Mouse (Mus musculus) hindbrain, embryonic 13.5 days (tissue): Measurements from ENCODE around the gene Dvl2. TPM values are rescaled to one million over a fixed set of nuclear protein-coding genes. Genes with fewer than 3 reads are reported as not detected.
"Not testable (repeated sequence)": the region's sequence is repeated elsewhere in the genome, so short reads cannot be mapped to it uniquely, and the experiment has no call there.

Experiments
- ATAC-seq: fragments of 200-750 bp; cut with Nextera tagmentation; 2 replicates; pipeline ENCODE4 v1.8.0; 2017; ENCODE audit warnings: moderate TSS enrichment; ENCODE audit not compliant: low FRiP score
- H3K27ac ChIP-seq: fragments of 300-500 bp; sonication (generic); 2 replicates; pipeline ENCODE4 v1.5.1; 2015; ENCODE audit warnings: inconsistent platforms, mild to moderate bottlenecking, moderate library complexity
- H3K27me3 ChIP-seq: fragments of 300-500 bp; sonication (generic); 2 replicates; pipeline ENCODE4 v1.6.1; 2015; ENCODE audit warnings: mild to moderate bottlenecking, inconsistent platforms
- H3K36me3 ChIP-seq: fragments of 300-500 bp; sonication (generic); 2 replicates; pipeline ENCODE4 v1.6.1; 2015; ENCODE audit warnings: mild to moderate bottlenecking, inconsistent platforms
- H3K4me1 ChIP-seq: fragments of 300-500 bp; sonication (generic); replicated peaks from 2 replicates; pipeline ENCODE4 v1.6.1; 2015; ENCODE audit warnings: inconsistent platforms
- H3K4me2 ChIP-seq: fragments of 300-500 bp; sonication (generic); 2 replicates; pipeline ENCODE4 v1.6.1; 2015; ENCODE audit warnings: inconsistent platforms, mild to moderate bottlenecking, moderate library complexity
- H3K4me3 ChIP-seq: fragments of 300-500 bp; sonication (generic); 2 replicates; pipeline ENCODE4 v1.5.1; 2015; ENCODE audit warnings: mild to moderate bottlenecking, inconsistent platforms
- H3K9ac ChIP-seq: fragments of 300-500 bp; sonication (generic); 2 replicates; pipeline ENCODE4 v1.6.1; 2015; ENCODE audit warnings: mild to moderate bottlenecking, inconsistent platforms
- H3K9me3 ChIP-seq: fragments of 300-500 bp; sonication (generic); 2 replicates; pipeline ENCODE4 v1.6.1; 2016; ENCODE audit warnings: inconsistent platforms
- WGBS: fragments of 180-500 bp; shearing (Covaris S2); methylation state at CpG from one replicate; pipeline ENCODE4 v1.1.7; 2015; 5-methylcytosine and 5-hydroxymethylcytosine counted together
- polyA plus RNA-seq: library from polyadenylated mRNA; unstranded; fragments of >200 nt; fragmentation: Nextera tagmentation; extraction: Ambion mirVana; gene quantifications from 2 replicates; pipeline ENCODE4 v1.2.1, GENCODE M21; 2015

The Dvl2 gene
- polyA plus RNA-seq, 1 experiment from 2014 or later: 28.6 TPM

DNA sequence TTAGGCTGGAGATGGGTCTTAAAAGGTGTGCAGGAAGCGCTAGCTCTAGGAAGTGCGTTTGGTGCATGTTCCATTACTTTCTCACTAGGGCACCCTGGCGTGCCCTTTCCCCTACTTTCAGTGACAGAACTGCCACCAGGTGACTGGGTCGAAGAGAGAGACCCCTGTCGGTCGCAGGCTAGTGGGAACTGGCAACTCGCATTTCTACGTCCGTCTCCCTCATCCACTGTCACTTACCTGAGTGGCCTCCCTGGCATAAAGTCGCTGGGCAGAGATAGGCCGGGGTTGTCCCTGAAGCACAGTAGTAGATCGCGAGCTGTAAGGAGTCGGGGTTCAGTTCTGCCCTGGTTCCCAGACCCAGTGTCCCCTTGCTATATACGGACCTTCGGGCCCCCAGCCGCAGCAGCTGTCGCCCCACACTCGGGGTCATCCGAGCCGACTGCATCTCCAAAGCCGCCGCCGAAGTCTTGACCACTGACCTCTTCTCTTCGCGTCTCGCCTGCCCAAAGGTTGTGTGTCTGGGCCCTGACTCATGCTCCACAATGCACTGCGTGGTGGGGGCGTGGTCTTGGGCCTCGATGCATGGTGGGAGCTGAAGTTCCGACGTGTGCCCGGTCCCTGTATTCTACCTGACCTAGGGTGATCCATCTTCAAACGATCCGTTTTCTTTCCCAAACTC lies 14.6 kb downstream of the Dvl2 start, which contains the start of gene Acadvl:
Gene Acadvl (minus strand): TSS at position 532 of the 679 bp plus-strand sequence.
- Histone ChIP-seq H3K36me3 (peaks cover 38% of the 10 kb centered on the region), H3K9me3 (no peaks in the 10 kb centered on the region), H3K4me3 (peak within 1 kb of the TSS; percentile 62), H3K27me3 (no peaks in the 10 kb centered on the region), H3K4me2 (peak within 1 kb of the TSS; percentile 90), H3K9ac (peak within 1 kb of the TSS; percentile 89), H3K4me1 (peaks cover 50% of the 10 kb centered on the region), H3K27ac (peak within 1 kb of the TSS; percentile 82)
- peak; percentile 82 for ATAC-seq
- under 1% methylated on average over 35 of the region's 35 CpGs for WGBS

DNA sequence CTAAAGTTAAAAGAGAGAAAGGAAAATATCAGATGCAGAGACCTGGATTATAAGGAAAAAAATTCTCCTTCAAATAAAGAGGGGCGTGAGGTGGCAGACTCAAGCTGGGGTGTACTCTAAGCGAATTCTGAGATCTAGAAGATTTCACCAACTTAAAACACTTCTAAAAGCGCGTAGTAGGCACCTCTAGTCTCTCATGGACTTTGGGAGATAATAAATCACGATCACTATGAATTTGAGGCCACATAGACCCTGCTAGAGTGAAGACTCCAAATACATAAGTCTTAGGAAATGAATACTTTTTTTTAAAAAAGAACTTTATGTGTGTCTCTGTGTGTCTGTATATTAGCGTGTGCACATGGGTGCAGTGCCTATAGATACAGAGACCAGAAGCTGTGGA lies 15.3 kb downstream of the Dvl2 start:
- H3K9ac ChIP-seq: no peak overlapping the region

DNA sequence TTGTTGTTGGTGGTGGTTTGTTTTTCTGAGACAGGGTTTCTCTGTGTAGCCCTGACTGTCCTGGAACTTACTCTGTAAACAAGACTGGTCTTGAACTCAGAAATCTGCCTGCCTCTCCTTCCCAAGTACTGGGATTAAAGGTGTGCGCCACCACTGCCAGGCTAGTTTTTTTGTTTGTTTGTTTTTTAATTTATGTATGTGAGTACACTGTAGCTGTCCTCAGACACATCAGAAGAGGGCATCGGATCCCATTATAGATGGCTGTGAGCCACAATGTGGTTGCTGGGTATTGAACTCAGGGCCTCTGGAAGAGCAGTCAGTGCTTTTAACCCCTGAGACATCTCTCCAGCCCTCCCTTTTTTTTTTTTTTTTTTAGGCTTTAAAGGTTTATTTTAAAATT lies 15.8 kb downstream of the Dvl2 start:
- not testable (repeated sequence) for ATAC-seq
- peaks cover 59% of the 10 kb centered on the region for H3K4me1 ChIP-seq

More for the DNA sequence above, 15.3 kb downstream of the Dvl2 start:
- WGBS: 68% methylated on average over 6 of the region's 6 CpGs
- Histone ChIP-seq H3K4me1 (peaks cover 56% of the 10 kb centered on the region), H3K27ac (no peak overlapping the region), H3K4me2 (peak overlapping the region; percentile 90), H3K36me3 (peaks cover 32% of the 10 kb centered on the region), H3K4me3 (no peak overlapping the region), H3K9me3 (no peaks in the 10 kb centered on the region), H3K27me3 (no peaks in the 10 kb centered on the region)
- no peak for ATAC-seq

DNA sequence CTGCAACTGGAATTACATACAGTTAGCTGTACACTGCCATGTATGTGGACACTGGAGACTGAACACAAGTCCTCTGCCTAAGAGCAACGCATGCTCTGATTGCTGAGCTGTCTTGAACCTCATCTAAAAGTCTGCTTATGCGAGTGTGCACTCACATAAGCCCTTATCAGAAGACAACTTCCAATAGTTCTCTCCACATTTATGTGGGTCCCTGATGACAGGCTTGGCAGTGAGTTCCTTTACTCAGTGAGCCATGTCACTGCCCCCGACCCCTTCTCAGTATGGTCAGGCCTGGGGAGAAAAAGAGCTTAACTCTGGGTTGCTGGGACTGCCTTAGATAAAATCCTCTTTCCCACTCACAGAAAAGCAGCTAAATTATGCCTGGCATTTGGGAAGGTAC lies 16.3 kb downstream of the Dvl2 start, which contains the start of gene Dlg4:
Gene Dlg4 (plus strand): TSS at position 274 of the 400 bp plus-strand sequence.
- H3K27ac ChIP-seq: peak within 1 kb of the TSS; percentile 96
- H3K4me3 ChIP-seq: peak within 1 kb of the TSS; percentile 77
- peak within 1 kb of the TSS; percentile 90 for H3K4me2 ChIP-seq
- no peaks in the 10 kb centered on the region for H3K9me3 ChIP-seq
- peak within 1 kb of the TSS; percentile 97 for H3K9ac ChIP-seq
- peaks cover 22% of the 10 kb centered on the region for H3K36me3 ChIP-seq
- H3K27me3 ChIP-seq: no peaks in the 10 kb centered on the region
- ATAC-seq: no peak
- peaks cover 59% of the 10 kb centered on the region for H3K4me1 ChIP-seq
- 84% methylated on average over 3 of the region's 3 CpGs for WGBS

More for the DNA sequence above, 15.8 kb downstream of the Dvl2 start:
- peaks cover 27% of the 10 kb centered on the region for H3K36me3 ChIP-seq
- not testable (repeated sequence) for H3K4me3 ChIP-seq, H3K4me2 ChIP-seq, H3K9me3 ChIP-seq, H3K9ac ChIP-seq, H3K27ac ChIP-seq, H3K27me3 ChIP-seq
- WGBS: 78% methylated on average over 2 of the region's 2 CpGs

DNA sequence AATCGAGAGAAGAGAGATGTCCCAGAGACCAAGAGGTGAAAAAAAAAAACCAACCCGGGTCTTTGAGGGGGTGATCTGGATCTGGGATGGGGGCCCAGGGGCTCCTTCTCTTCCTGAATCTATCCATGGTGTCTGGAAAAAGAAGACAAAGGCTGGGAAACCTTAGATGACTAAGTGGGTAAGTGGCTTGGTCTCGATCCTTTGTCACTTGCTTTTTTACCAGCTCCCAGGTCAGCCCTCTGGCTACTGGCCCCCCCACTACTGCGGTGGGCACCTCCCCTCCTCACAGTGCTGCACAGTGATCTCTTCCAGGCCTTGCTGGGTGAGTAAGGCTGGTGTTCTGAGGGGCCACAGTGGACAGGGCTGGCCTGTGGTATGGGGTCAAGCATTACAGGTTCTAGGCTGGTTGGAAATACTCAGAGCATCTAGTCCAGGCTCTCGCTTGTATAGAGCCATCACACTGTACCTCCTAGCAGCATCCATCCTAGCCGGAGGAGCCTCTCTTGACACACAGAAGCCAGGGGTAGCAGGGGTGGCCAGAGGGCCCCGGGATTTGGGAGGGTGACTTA lies 16.9 kb downstream of the Dvl2 start:
- H3K9ac ChIP-seq: peak overlapping the region; percentile 97
- H3K9me3 ChIP-seq: no peaks in the 10 kb centered on the region
- ATAC-seq: no peak
- peak overlapping the region; percentile 90 for H3K4me2 ChIP-seq
- peaks cover 16% of the 10 kb centered on the region for H3K36me3 ChIP-seq
- H3K4me1 ChIP-seq: peaks cover 65% of the 10 kb centered on the region
- WGBS: 55% methylated on average over 7 of the region's 7 CpGs
- peak overlapping the region; percentile 77 for H3K4me3 ChIP-seq
- no peaks in the 10 kb centered on the region for H3K27me3 ChIP-seq
- peak overlapping the region; percentile 96 for H3K27ac ChIP-seq

DNA sequence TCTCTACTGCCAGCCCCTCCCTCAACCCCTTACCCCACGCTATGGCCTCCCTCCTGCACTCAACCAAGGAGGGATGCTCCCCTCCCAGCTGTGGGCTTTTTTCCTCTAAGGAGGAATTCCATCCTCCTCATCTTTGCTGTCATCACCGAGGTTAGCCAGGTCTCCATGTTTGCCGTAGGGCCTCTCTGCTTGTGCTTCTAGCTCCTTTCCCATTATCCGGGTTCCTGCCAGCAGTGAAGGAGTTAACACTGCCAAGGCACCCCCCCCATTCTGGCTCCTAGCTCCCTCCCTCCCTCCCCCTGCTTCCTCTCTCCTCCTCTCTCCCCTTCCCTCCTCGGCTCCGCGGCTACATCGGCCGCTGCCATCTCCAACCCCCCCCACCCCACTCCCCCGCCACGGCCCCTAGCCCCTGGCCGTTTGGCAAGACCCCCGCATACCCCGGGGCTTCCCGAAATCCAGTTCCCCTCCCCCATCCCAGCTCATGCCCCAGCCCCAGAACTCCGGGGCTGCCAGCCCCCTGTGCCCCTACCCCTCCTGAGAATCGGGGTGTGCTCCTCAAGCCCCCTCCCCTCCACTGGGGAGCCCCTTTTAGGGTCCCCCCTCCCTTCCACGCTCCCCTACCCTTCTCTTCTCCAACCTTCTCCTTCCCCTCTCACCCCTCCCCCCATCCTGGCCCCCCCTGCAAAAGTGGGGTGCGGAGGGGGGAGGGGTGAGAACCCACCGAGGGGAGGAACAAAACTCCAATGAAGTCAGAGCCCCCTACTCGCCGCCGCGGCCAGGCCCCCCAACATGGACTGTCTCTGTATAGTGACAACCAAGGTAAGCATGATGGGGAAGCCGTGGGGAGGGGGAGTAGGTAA lies 18.0 kb downstream of the Dvl2 start:
- H3K9me3 ChIP-seq: no peaks in the 10 kb centered on the region
- no peaks in the 10 kb centered on the region for H3K27me3 ChIP-seq
- peak overlapping the region; percentile 97 for H3K9ac ChIP-seq
- peaks cover 5% of the 10 kb centered on the region for H3K36me3 ChIP-seq
- H3K27ac ChIP-seq: peak overlapping the region; percentile 96
- no peak for ATAC-seq
- peak overlapping the region; percentile 90 for H3K4me2 ChIP-seq
- under 1% methylated on average over 21 of the region's 25 CpGs for WGBS
- H3K4me1 ChIP-seq: peaks cover 74% of the 10 kb centered on the region
- peak overlapping the region; percentile 77 for H3K4me3 ChIP-seq

DNA sequence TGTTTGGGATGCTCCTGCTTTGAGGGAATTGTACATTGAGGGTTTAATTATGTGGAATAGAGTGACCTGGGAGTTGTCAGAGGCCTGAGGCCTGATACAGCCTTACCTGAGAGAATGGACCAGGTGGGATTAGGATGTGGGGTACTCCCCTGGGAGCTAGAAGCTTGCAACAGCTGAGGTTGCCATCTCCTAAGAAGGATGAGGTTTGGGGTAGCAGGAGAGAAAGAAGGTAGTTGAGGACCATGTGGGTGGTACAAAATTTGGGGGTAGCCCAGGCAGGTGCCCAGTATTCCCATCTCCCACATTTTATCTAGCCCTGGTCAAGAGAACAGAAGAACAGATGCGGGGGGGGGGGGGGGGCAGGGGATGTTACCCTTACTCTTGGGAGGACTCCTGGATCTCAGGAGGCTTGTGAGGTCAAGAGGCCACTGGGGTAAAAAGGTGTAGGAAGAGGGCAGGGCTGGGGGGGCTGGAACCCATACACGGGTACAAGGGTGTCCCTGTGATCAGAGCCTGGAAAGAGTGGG lies 19.2 kb downstream of the Dvl2 start:
- Histone ChIP-seq H3K9ac (peak overlapping the region; percentile 97), H3K27ac (peak overlapping the region; percentile 96), H3K4me1 (peaks cover 72% of the 10 kb centered on the region), H3K4me2 (peak overlapping the region; percentile 90), H3K27me3 (no peaks in the 10 kb centered on the region), H3K36me3 (no peaks in the 10 kb centered on the region), H3K9me3 (no peaks in the 10 kb centered on the region), H3K4me3 (peak overlapping the region; percentile 77)
- 15% methylated on average over 1 of the region's 2 CpGs for WGBS
- no peak for ATAC-seq

DNA sequence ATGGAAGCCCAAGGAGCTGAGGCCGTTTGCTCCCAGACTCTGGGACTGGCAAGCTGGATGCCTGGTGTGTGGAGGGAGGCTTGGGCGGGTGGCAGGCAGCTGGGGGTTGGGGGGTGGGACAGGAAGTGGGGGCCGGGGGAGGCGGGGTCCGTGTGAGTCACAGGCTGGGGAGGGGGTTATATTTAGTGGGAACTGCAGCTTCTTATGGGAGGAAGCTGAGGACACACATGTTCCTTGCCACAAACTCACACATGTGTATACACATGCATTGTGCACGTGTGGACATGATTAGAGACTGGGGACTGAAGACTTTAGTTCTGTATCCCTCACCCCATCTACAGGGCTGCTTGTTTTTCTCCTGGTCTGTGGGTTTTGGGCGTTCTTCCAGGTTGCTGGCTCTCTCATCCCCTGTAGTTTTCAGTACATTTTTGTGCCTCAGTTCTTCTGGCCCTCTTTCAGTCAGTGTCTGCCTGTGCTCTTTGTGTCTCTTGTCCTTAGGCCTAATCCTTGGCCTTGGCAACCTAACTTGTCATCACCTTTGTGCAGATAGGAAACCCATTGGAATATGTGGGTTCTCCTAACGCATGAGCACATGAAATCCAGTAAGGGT lies 19.7 kb downstream of the Dvl2 start:
- H3K27me3 ChIP-seq: no peaks in the 10 kb centered on the region
- no peaks in the 10 kb centered on the region for H3K9me3 ChIP-seq
- peak overlapping the region; percentile 97 for H3K9ac ChIP-seq
- H3K4me3 ChIP-seq: peak overlapping the region; percentile 77
- no peak for ATAC-seq
- peak overlapping the region; percentile 90 for H3K4me2 ChIP-seq
- peaks cover 72% of the 10 kb centered on the region for H3K4me1 ChIP-seq
- H3K36me3 ChIP-seq: no peaks in the 10 kb centered on the region
- H3K27ac ChIP-seq: peak overlapping the region; percentile 96
- WGBS: 12% methylated on average over 8 of the region's 8 CpGs

DNA sequence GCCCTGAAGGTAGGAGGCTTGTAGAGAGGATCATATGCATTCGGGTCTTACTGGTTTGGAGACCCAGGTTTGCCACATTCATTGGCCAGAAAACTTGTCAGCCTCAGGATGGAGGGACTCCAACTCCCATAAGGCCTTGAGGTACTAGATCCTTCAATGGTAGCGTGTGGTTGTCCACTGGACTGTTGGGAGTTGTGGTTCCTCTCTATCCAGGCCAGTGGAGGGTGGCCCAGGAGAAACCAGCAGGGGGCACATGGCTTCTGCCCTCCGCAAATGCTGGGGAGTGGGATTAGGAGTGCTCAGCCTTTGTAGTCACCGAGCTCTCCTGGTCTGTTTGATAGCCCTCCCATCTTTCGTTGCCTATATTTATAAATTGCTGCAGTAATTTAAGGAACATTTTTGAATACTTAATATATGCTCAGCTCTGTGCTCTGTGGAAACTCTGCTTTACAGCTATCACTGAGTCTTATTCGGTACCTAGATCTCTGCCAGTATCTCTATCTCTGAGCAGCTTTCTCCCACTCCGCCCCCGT lies 20.4 kb downstream of the Dvl2 start:
- peaks cover 78% of the 10 kb centered on the region for H3K4me1 ChIP-seq
- ATAC-seq: peak; percentile 80
- no peaks in the 10 kb centered on the region for H3K27me3 ChIP-seq
- 0% methylated on average over 8 of the region's 8 CpGs for WGBS
- H3K27ac ChIP-seq: peak overlapping the region; percentile 96
- peak overlapping the region; percentile 90 for H3K4me2 ChIP-seq
- no peaks in the 10 kb centered on the region for H3K9me3 ChIP-seq
- peak overlapping the region; percentile 77 for H3K4me3 ChIP-seq
- no peaks in the 10 kb centered on the region for H3K36me3 ChIP-seq
- H3K9ac ChIP-seq: peak overlapping the region; percentile 97

DNA sequence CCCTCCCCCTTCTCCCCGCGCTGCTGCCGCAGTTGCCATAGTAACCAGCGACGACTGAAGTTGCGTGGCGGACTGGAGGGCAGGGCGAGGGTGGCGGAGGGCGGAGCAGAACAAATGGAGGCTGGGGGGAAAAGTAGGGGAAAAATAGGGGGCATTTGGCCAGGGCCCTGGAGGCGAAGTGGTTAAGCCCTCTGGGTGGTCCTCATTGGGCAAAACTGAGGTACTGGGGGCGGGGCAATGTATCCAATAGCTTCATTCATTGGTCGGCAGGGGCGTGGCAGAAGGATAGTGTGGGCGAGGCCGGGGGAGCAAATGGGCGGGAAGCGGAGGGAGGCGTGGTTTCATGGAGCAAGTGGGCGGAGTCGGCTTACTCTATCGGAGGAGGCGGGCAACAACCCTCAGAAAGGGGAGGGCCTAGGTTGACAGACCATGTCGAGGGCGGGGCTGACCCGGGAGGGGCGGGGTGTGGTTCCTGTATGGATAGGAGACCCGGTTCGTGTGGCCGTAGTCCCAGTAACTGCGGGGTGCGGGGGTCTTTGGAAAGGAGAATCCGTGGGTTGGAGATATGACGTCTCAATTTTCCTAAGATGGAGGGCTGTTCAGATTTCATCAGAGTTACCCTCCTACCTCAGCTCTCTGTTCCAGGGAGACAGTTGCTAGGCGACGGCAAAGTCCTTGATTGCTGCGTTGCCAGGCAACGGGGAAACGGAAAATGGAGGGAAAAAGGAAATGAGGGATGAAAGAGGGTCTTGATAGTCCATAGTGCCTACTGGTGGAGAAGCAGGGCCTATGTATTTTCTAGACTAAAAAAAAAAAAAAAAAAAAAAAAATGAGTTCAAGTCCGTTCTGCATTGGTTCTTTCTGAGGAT lies 21.1 kb downstream of the Dvl2 start:
- H3K9me3 ChIP-seq: no peaks in the 10 kb centered on the region
- peak overlapping the region; percentile 77 for H3K4me3 ChIP-seq
- WGBS: 1% methylated on average over 39 of the region's 40 CpGs
- no peaks in the 10 kb centered on the region for H3K36me3 ChIP-seq
- peak overlapping the region; percentile 97 for H3K9ac ChIP-seq
- H3K27ac ChIP-seq: peak overlapping the region; percentile 96
- no peaks in the 10 kb centered on the region for H3K27me3 ChIP-seq
- ATAC-seq: peak; percentile 77
- H3K4me1 ChIP-seq: peaks cover 85% of the 10 kb centered on the region
- peak overlapping the region; percentile 90 for H3K4me2 ChIP-seq
